Mouse (Mus musculus): ENCODE data around the gene Dnajc30.
"Not testable (repeated sequence)": the region's sequence is repeated elsewhere in the genome, so short reads cannot be mapped to it uniquely, and the experiment has no call there.

Gene Dnajc30

GRCm38 (mm10) chr5:135063629-135064381 is at the start of gene Dnajc30:
Gene Dnajc30, plus strand, starts transcription at chr5:135064202.
- peak; percentile 95 to 98 for DNase-seq (ENCODE audit: low spot score in 2 of 2)

- DNase-seq (ENCODE audit: low spot score in 2 of 2), result peak in 1 of 2 experiments; percentile 92
Observed at GRCm38 (mm10) chr5:135015497-135015896, 48.5 kb upstream of the Dnajc30 start.

- DNase-seq (ENCODE audit: low spot score in 2 of 2), result no peak
Observed at GRCm38 (mm10) chr5:135016224-135016759, 47.7 kb upstream of the Dnajc30 start.

GRCm38 (mm10) chr5:135021814-135022213 is 42.2 kb upstream of the Dnajc30 start:
- DNase-seq (ENCODE audit: low spot score in 2 of 2), result no peak

- peak in 1 of 2 experiments; percentile 87 for DNase-seq (ENCODE audit: low spot score in 2 of 2)
Observed at GRCm38 (mm10) chr5:135023344-135024173, 40.4 kb upstream of the Dnajc30 start, which contains the start of gene Stx1a. Gene Stx1a, plus strand, starts transcription at chr5:135023482.

GRCm38 (mm10) chr5:135024665-135025224 is 39.3 kb upstream of the Dnajc30 start:
- no peak for DNase-seq (ENCODE audit: low spot score in 2 of 2)

GRCm38 (mm10) chr5:135025899-135026298 is 38.1 kb upstream of the Dnajc30 start:
- DNase-seq (ENCODE audit: low spot score in 2 of 2), result peak in 1 of 2 experiments; percentile 77

GRCm38 (mm10) chr5:135029007-135029854 is 34.8 kb upstream of the Dnajc30 start:
- DNase-seq (ENCODE audit: low spot score in 2 of 2), result peak in 1 of 2 experiments; percentile 80

- DNase-seq (ENCODE audit: low spot score in 2 of 2), result no peak
Observed at GRCm38 (mm10) chr5:135032581-135032980, 31.4 kb upstream of the Dnajc30 start.

- no peak for DNase-seq (ENCODE audit: low spot score in 2 of 2)
Observed at GRCm38 (mm10) chr5:135034593-135034992, 29.4 kb upstream of the Dnajc30 start.

GRCm38 (mm10) chr5:135035608-135036359 is 28.2 kb upstream of the Dnajc30 start:
- DNase-seq (ENCODE audit: low spot score in 2 of 2), result peak in 1 of 2 experiments; percentile 79

GRCm38 (mm10) chr5:135037946-135038345 is 26.1 kb upstream of the Dnajc30 start:
- DNase-seq (ENCODE audit: low spot score in 2 of 2), result no peak

- DNase-seq (ENCODE audit: low spot score in 2 of 2), result peak in 1 of 2 experiments; percentile 42
Observed at GRCm38 (mm10) chr5:135039541-135039940, 24.5 kb upstream of the Dnajc30 start.

- peak in 1 of 2 experiments; percentile 53 for DNase-seq (ENCODE audit: low spot score in 2 of 2)
Observed at GRCm38 (mm10) chr5:135040059-135040458, 23.9 kb upstream of the Dnajc30 start.

- peak in 1 of 2 experiments; percentile 69 for DNase-seq (ENCODE audit: low spot score in 2 of 2)
Observed at GRCm38 (mm10) chr5:135040777-135041176, 23.2 kb upstream of the Dnajc30 start.

- no peak for DNase-seq (ENCODE audit: low spot score in 2 of 2)
Observed at GRCm38 (mm10) chr5:135042105-135042788, 21.8 kb upstream of the Dnajc30 start.

- DNase-seq (ENCODE audit: low spot score in 2 of 2), result peak in 1 of 2 experiments; percentile 46
Observed at GRCm38 (mm10) chr5:135044575-135044974, 19.4 kb upstream of the Dnajc30 start.

GRCm38 (mm10) chr5:135048539-135048938 is 15.5 kb upstream of the Dnajc30 start:
- DNase-seq (ENCODE audit: low spot score in 2 of 2), result no peak

GRCm38 (mm10) chr5:135049268-135049667 is 14.7 kb upstream of the Dnajc30 start:
- not testable (repeated sequence) for DNase-seq (ENCODE audit: low spot score in 2 of 2)

GRCm38 (mm10) chr5:135053356-135053755 is 10.6 kb upstream of the Dnajc30 start:
- DNase-seq (ENCODE audit: low spot score in 2 of 2), result no peak
